Mouse (Mus musculus) ES-E14 (cell line): ENCODE data around the gene Ppp3ca.

Experiments
- HCFC1 ChIP-seq: IDR thresholded peaks from 2 replicates; pipeline ENCODE4 v1.6.1; 2012; ENCODE audit warnings: low read length, inconsistent platforms, borderline replicate concordance; ENCODE audit not compliant: insufficient read depth
- ZNF384 ChIP-seq: IDR thresholded peaks from 2 replicates; pipeline ENCODE4 v1.6.1; 2012; ENCODE audit warnings: low read depth, low read length, inconsistent platforms

GRCm38 (mm10) chr3:136722493-136722892 lies 52.6 kb downstream of the Ppp3ca start:
- TF ChIP-seq HCFC1 (no peak), ZNF384 (no peak)
